Mouse (Mus musculus): Measurements from ENCODE around the gene Pex5l. TPM values are rescaled to one million over a fixed set of nuclear protein-coding genes. Genes with fewer than 3 reads are reported as not detected.

Pex5l gene
- total RNA-seq, 2 experiments from 2014 or later, result 0.55 to 0.81 TPM

GRCm38 (mm10) chr3:32951382-32951781 lies 191.7 kb downstream of the Pex5l start:
- no peak for DNase-seq (ENCODE audit: low spot score)

- DNase-seq (ENCODE audit: low spot score), result no peak
Measured at GRCm38 (mm10) chr3:32947486-32947885, 195.6 kb downstream of the Pex5l start.

DNA sequence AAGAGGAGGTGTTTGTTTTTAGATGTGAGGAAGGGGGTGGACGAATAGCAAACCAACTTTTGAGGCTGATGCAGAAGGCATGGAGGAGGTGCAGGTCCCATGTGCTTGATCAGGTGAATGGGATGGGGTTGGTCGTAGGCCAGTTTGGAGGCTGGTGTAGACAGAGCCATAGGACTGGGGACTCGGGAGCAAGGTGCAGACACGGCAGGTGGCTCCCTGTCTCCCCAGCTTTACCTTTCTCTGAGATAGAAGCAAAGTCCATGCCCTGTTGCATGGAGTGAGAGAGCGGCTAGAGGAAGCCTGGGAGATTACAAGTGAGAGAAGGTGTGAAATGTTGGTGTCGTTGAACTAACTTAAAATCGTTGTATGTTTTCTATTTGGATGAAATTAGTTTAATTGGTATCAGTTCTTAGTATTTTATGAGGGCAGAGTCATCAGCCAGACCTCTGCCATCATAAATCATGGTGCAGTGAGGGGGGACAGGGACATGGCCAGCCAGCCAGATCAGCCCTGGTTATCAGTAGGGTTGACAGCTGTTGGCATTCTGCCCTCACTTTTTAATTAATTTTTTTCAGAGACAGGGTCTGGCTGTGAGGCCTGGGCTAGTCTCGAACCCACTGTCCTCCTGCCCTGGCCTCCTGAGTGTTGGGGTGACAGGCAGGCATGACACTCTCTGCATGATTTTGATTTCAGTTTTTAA lies 203.1 kb downstream of the Pex5l start:
- DNase-seq (ENCODE audit: low spot score), result no peak

- no peak for DNase-seq (ENCODE audit: low spot score)
Measured at GRCm38 (mm10) chr3:32924168-32924567, 218.9 kb downstream of the Pex5l start.

- DNase-seq (ENCODE audit: low spot score), result no peak
Measured at GRCm38 (mm10) chr3:32910071-32910551, 232.9 kb downstream of the Pex5l start.

DNA sequence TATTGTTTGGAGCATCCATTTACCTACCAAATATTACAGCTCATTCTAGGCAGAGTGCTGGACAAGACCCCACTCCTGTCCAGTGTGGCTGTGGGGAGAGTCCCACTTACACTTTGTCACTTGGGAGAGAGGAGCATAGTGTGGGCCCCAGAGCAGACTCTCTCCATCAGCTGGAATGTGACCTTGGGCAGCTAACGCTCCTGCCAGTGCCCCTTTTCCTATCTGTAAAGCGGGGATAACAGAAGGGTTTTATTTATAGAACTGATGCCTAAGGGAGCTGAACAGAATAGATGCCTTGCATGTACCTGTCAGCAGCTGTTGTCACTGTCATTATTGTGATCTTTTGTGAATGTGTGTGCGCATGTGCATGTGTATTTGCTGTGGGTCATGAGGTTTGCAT lies 234.6 kb downstream of the Pex5l start:
- DNase-seq (ENCODE audit: low spot score), result no peak

DNA sequence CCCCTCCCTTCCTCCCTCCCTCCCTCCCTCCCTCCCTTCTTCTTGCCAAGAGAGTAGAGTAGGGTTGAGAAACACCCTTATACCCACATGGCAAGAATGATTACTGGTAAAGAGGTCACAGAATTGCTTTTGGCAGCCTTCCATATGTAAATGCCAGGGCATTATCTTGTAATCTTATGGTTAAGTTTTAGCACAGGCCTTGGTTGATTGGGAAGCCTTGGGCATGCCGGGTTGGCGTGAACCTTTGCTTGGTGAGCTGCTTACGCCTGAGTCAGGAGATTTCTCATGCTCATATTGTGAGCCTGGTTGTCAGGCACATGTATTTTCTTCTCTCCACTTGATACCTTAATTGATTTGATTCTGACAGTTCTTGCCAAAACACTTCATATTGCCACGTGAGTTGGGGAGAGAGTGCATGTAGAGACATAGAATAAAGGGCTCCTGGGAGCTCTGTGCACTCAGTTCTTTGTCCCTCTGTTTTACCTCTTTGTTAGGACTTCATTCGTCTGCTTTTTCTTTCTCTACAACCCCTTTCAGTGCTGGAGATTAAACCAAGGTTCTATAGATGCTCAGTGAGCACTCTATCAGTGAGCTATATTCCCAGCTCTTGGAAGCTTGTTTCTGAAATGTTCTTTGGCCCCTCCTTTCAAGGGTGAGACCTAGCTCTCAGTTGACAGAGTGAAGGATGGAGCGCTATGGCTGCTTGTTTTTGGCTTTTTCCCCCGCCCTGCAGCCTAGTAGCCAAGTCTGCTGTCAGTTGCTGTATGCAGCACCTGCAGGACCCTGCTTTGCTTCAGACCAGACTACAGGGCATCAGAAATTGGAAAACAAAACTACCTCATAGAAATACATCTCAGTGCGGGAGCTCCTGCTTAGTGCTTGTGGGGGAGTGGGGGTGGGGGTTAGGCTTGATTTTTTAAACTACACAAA lies 236.9 kb downstream of the Pex5l start:
- no peak for DNase-seq (ENCODE audit: low spot score)

- DNase-seq (ENCODE audit: low spot score), result no peak
Measured at GRCm38 (mm10) chr3:32904599-32904998, 238.4 kb downstream of the Pex5l start.

GRCm38 (mm10) chr3:32903462-32903861 lies 239.6 kb downstream of the Pex5l start:
- no peak for DNase-seq (ENCODE audit: low spot score)
